Mouse (Mus musculus) midbrain, embryonic 11.5 days (tissue): ENCODE results near the gene Agap3. TPM values are rescaled to one million over a fixed set of nuclear protein-coding genes. Genes with fewer than 3 reads are reported as not detected.

ENCODE experiments used
- ATAC-seq: fragments of 200-750 bp; cut with Nextera tagmentation; 2 replicates; pipeline ENCODE4 v1.8.0; 2017; ENCODE audit warnings: moderate TSS enrichment, moderate library complexity; ENCODE audit not compliant: low FRiP score
- DNase-seq: peaks from one replicate; pipeline ENCODE4 v3.0.0; 2015; ENCODE audit warnings: low spot score; ENCODE audit errors: missing footprints
- H3K27ac ChIP-seq: fragments of 300-500 bp; sonication (generic); 2 replicates; pipeline ENCODE4 v1.5.1; 2014; ENCODE audit warnings: low read depth, low read length
- H3K27me3 ChIP-seq: fragments of 300-500 bp; sonication (generic); 2 replicates; pipeline ENCODE4 v1.6.1; 2014; ENCODE audit warnings: mild to moderate bottlenecking, low read length, moderate library complexity, mixed read lengths; ENCODE audit not compliant: control insufficient read depth, insufficient read depth
- H3K36me3 ChIP-seq: fragments of 300-500 bp; sonication (generic); 2 replicates; pipeline ENCODE4 v1.6.1; 2014; ENCODE audit warnings: mild to moderate bottlenecking, low read length, moderate library complexity, mixed read lengths; ENCODE audit not compliant: control insufficient read depth, insufficient read depth
- H3K4me1 ChIP-seq: fragments of 300-500 bp; sonication (generic); 2 replicates; pipeline ENCODE4 v1.6.1; 2014; ENCODE audit warnings: low read length; ENCODE audit not compliant: control insufficient read depth, insufficient read depth
- H3K4me2 ChIP-seq: fragments of 300-500 bp; sonication (generic); 2 replicates; pipeline ENCODE4 v1.6.1; 2014; ENCODE audit warnings: mild to moderate bottlenecking, moderate library complexity
- H3K4me3 ChIP-seq: fragments of 300-500 bp; sonication (generic); 2 replicates; pipeline ENCODE4 v1.5.1; 2014; ENCODE audit warnings: low read depth, low read length
- H3K9ac ChIP-seq: fragments of 300-500 bp; sonication (generic); 2 replicates; pipeline ENCODE4 v1.6.1; 2014; ENCODE audit warnings: low read length
- H3K9me3 ChIP-seq: fragments of 300-500 bp; sonication (generic); 2 replicates; pipeline ENCODE4 v1.6.1; 2016; ENCODE audit warnings: low read length; ENCODE audit not compliant: control insufficient read depth
- WGBS: fragments of 180-500 bp; shearing (Covaris S2); extraction: QIAGEN DNeasy Blood & Tissue Kit; methylation state at CpG from one replicate; pipeline ENCODE4 v1.1.7; 2014; 5-methylcytosine and 5-hydroxymethylcytosine counted together
- polyA plus RNA-seq: library from polyadenylated mRNA; unstranded; fragments of >200 nt; fragmentation: Nextera tagmentation; extraction: Ambion mirVana; gene quantifications from 2 replicates; pipeline ENCODE4 v1.2.1, GENCODE M21; 2014

Gene Agap3
- polyA plus RNA-seq, 1 experiment from 2014 or later = 57.0 TPM

DNA sequence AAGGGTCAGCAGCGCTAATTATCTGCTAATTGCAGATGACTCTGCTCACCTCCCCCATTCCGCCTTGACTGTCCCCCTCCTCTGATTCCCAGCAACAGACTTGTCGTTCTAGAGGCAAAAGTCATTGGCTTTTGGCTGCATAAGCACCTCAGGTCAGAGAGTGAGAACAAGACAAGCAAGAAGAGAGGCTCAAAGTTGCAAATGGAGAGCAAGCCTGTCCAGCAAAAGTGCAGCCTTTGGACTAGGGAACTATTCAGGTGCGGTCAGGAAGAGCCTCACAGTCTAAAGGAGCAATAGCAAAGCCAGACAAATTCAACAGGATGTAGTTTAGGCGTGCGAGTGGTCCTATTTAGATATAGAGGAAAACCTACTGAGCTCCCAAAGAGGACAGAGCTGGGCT is 75.8 kb downstream of the Agap3 start:
- 17% methylated on average over 6 of the region's 6 CpGs for WGBS
- DNase-seq (peak; percentile 91), ATAC-seq (no peak)
- Histone ChIP-seq H3K9me3 (no peaks in the 10 kb centered on the region), H3K4me1 (peaks cover 12% of the 10 kb centered on the region), H3K4me3 (no peak overlapping the region), H3K9ac (no peak overlapping the region), H3K36me3 (no peaks in the 10 kb centered on the region), H3K27ac (no peak overlapping the region), H3K4me2 (no peak overlapping the region), H3K27me3 (peaks cover 69% of the 10 kb centered on the region)

DNA sequence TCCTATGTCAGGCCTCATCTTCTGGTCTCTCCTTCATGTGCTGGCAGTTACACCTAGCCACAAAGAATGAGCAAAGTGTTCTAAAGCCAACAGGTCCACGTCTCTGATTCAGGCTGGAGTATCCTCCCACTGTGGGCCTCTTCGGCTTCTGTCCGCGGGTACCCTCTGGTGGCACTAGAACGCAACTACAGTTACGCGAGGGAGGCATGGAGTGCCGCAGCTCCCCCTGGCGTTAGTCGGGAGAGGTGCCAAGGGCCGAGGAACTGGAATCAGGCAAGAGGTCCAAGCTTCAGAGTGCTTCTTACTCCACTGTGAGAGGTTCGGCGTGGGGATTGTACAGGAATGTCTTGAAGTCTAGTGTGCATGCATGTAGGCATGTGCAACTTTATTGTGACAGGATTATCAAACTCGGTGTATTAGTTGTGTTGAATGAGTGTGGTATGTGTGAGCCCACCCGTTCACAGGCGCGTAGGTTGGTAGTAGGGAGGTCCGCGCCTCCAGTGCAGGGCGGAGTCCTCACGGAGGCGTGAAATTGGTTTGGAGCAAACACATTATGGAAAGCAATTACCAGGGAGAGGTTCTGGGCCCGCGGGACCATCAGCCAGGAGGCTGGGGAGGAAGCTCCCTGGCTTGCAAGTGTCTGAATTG is 78.2 kb downstream of the Agap3 start:
- no peak overlapping the region for H3K27ac ChIP-seq
- H3K27me3 ChIP-seq = peaks cover 47% of the 10 kb centered on the region
- DNase-seq (peak; percentile 98), ATAC-seq (peak; percentile 71)
- no peak overlapping the region for H3K4me3 ChIP-seq
- no peak overlapping the region for H3K4me2 ChIP-seq
- H3K9me3 ChIP-seq = no peaks in the 10 kb centered on the region
- no peaks in the 10 kb centered on the region for H3K36me3 ChIP-seq
- WGBS = 22% methylated on average over 24 of the region's 24 CpGs
- peaks cover 12% of the 10 kb centered on the region for H3K4me1 ChIP-seq
- H3K9ac ChIP-seq = no peak overlapping the region

DNA sequence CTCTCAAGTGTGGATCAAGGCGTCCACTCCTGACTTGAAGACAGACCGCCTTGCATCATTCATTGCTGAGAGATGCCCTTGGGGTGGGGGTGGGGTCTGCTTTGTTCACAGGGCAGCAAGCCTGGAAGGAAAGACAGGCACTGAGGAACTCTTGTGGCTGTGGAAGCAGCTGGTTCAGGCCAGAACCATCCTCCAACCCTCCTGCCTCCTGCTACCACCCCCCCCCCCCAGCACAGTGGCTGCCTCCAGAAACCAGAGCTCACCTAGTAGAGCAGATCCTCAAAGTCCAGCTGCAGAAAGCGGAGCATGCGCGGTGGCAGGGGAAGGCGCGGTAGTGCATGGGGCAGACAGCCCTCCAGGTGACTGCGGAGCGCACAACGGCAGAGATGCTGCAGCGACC is 81.4 kb downstream of the Agap3 start:
- WGBS = 50% methylated on average over 11 of the region's 11 CpGs
- no peak overlapping the region for H3K4me2 ChIP-seq
- DNase-seq = no peak
- H3K4me1 ChIP-seq = no peaks in the 10 kb centered on the region
- no peak overlapping the region for H3K9ac ChIP-seq
- H3K4me3 ChIP-seq = no peak overlapping the region
- no peak for ATAC-seq
- no peaks in the 10 kb centered on the region for H3K9me3 ChIP-seq
- no peak overlapping the region for H3K27ac ChIP-seq
- H3K36me3 ChIP-seq = no peaks in the 10 kb centered on the region
- peaks cover 15% of the 10 kb centered on the region for H3K27me3 ChIP-seq

DNA sequence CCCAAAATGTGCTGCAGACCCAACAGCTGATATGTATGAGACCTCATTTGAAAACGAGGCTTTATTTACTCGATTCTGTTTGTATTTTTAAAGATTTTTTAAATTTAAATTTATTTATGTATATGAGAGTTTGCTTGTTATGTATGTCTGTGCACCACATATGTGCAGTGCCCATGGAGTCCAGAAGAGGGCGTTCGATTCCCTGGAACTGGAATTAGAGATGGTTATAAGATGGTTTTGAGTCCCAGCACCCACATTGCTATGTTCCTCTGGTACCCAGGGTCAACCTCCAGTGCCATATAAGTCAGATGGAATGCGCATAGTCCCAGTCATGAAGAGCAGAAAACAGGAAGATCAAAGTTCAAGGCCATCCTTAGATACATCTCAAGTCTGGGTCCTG is 82.3 kb downstream of the Agap3 start:
- Histone ChIP-seq H3K36me3 (no peaks in the 10 kb centered on the region), H3K27ac (no peak overlapping the region), H3K4me2 (no peak overlapping the region), H3K27me3 (peaks cover 6% of the 10 kb centered on the region), H3K4me3 (no peak overlapping the region), H3K9ac (no peak overlapping the region), H3K9me3 (no peaks in the 10 kb centered on the region), H3K4me1 (no peaks in the 10 kb centered on the region)
- no peak for ATAC-seq
- WGBS = 58% methylated on average over 5 of the region's 5 CpGs
- DNase-seq = no peak

DNA sequence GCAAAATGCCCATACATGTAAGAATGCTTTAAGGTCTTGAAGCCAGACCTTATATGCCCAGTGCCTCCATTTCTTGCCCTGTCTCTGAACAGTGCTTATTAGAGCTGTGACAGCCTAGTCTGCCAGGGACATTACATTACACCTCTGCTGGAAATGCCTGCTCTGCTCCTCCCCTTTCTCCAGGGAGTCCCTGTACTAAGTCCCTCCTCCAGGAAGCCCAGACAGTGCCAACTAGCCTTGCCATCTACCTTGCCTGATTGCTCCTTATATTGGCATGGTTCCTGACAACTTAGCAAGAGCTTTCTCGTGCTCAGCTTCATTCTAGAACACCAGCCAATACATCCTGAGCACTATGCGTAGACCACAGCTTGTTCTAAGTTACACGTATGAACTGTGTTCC is 83.8 kb downstream of the Agap3 start:
- H3K36me3 ChIP-seq = no peaks in the 10 kb centered on the region
- H3K9me3 ChIP-seq = no peaks in the 10 kb centered on the region
- H3K4me2 ChIP-seq = no peak overlapping the region
- no peaks in the 10 kb centered on the region for H3K27me3 ChIP-seq
- H3K4me1 ChIP-seq = no peaks in the 10 kb centered on the region
- no peak overlapping the region for H3K9ac ChIP-seq
- no peak overlapping the region for H3K4me3 ChIP-seq
- H3K27ac ChIP-seq = no peak overlapping the region
- 86% methylated on average over 3 of the region's 3 CpGs for WGBS
- no peak for DNase-seq
- ATAC-seq = no peak

DNA sequence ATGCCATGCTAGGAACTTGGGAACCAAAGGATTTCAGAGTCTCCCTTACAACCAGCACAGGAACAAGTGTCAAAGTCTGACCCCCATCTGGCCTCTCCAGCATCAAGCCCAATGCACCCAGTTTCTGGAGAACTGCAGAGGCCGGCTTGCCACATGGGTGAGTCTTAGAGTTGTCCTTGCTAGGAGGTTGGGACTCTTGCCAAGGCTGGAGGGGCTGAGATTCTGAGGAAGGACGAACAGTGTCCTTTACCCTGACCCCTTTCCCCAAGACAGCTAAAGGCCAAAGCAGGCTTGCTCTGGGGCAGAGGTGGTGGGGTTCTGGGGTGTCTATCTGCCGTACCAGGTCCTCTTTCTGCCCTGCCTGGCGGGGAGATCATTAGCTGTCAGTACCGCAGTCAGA is 84.5 kb downstream of the Agap3 start:
- H3K27me3 ChIP-seq = no peaks in the 10 kb centered on the region
- no peak overlapping the region for H3K9ac ChIP-seq
- no peak overlapping the region for H3K4me2 ChIP-seq
- no peak for DNase-seq
- no peak overlapping the region for H3K27ac ChIP-seq
- no peak overlapping the region for H3K4me3 ChIP-seq
- no peaks in the 10 kb centered on the region for H3K4me1 ChIP-seq
- H3K36me3 ChIP-seq = no peaks in the 10 kb centered on the region
- no peak for ATAC-seq
- no peaks in the 10 kb centered on the region for H3K9me3 ChIP-seq
- WGBS = 84% methylated on average over 5 of the region's 5 CpGs

DNA sequence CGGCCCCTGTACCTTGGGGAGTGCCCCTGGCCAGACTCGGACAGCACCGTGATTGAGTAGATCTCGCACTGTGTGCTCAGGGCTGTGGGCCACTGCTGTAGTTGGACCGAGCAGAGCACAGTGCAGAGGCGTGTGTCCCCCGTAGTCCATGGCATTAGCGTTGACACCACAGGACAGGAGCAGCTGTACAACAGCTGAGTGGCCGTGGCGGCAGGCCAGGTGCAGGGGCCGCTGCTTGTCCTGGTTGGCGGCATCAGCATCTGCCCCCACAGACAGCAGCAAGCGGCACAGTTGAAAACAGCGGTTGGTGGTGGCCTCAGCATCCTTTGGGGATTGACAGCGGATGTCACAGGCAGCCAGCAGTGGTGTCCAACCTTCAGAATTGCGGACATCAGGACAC is 85.6 kb downstream of the Agap3 start:
- Histone ChIP-seq H3K36me3 (no peaks in the 10 kb centered on the region), H3K4me1 (no peaks in the 10 kb centered on the region), H3K4me2 (no peak overlapping the region), H3K4me3 (no peak overlapping the region), H3K27me3 (no peaks in the 10 kb centered on the region), H3K9me3 (no peaks in the 10 kb centered on the region), H3K27ac (no peak overlapping the region), H3K9ac (no peak overlapping the region)
- DNase-seq = no peak
- no peak for ATAC-seq
- WGBS = 73% methylated on average over 16 of the region's 16 CpGs

DNA sequence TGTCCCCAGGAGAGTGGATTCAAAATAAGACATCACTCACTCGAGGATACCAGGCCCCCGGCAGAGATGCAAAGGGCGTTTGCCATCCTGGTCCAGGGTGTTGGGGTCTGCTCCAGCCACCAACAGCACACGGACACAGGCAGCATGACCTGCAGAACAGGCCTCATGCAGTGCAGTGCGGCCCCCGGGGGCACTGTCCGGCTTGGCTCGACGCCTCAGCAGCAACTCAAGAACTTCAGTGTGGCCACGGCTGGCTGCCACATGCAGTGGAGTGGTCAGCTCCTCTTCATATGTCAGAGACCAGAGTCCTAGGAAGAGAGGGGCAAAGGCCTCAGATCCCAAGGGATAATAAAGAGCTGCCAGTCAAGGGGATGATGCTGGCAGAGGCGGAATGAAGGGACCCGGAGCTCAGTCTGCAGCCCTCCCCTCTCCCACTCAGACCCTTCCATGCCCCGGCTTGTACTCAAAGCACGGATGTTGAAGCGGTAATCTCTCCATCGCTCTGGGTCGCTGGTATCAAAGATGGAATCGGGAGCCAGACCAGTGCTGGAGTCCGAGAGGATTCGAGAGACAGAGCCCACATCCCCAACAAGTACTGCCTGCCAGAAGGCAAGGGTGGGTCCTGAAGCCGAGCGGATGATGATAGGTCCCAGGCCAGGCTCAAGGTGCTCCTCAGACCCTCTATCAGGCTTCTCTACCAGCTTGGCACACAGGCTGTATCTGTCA is 87.8 kb downstream of the Agap3 start:
- DNase-seq (no peak), ATAC-seq (no peak)
- Histone ChIP-seq H3K4me3 (no peak overlapping the region), H3K27me3 (no peaks in the 10 kb centered on the region), H3K27ac (no peak overlapping the region), H3K9me3 (no peaks in the 10 kb centered on the region), H3K36me3 (no peaks in the 10 kb centered on the region), H3K4me2 (no peak overlapping the region), H3K9ac (no peak overlapping the region), H3K4me1 (no peaks in the 10 kb centered on the region)
- WGBS = 79% methylated on average over 22 of the region's 22 CpGs

DNA sequence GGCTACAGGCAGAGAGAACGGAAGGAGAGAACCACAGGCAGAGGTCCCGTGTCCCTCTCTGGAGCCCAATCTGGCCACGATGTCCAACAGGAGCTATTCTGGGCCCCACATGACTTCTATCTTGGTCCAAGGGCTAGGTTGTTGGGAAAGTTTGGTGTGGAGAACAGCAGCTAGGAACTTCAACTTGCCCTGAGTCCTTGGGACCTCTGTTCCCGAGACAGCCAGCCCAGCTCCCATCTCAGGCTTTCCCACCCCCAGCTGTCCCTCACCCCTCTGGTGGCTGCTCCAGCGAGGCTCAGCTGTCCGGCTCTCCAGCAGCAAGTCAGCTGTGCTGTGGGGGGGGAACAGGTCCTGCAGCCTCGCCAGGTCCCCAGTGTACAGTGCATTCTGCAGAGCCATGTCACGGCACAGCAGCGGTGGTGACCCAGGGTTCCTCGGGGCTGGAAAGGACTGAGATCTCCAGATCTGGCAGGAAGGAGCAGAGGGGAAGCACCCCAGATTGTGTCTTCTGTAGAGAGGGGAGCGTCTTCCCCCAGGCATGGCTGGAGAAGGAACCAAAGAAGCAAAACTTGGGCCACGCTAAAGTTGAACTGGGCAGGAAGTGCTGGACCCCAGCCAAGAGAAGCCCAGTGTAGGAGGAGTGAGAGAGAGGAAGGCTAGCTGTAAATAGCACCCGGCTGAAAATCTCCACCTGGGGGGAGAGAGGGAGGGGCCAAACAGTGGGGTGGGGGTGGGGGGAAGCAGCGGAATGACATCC is 88.6 kb downstream of the Agap3 start, which contains the start of gene Asb10:
Asb10 (minus strand) TSS at position 592 of the 757 bp plus-strand sequence.
- H3K4me2 ChIP-seq = no peak within 1 kb of the TSS
- H3K27ac ChIP-seq = no peak within 1 kb of the TSS
- DNase-seq (no peak), ATAC-seq (no peak)
- H3K9ac ChIP-seq = no peak within 1 kb of the TSS
- no peaks in the 10 kb centered on the region for H3K36me3 ChIP-seq
- no peaks in the 10 kb centered on the region for H3K27me3 ChIP-seq
- no peaks in the 10 kb centered on the region for H3K4me1 ChIP-seq
- no peaks in the 10 kb centered on the region for H3K9me3 ChIP-seq
- no peak within 1 kb of the TSS for H3K4me3 ChIP-seq
- WGBS = 57% methylated on average over 14 of the region's 14 CpGs
